Mouse (Mus musculus) lung, postnatal 0 days (tissue): ENCODE measurements around the gene Ccdc153.

ENCODE experiments used
- CTCF ChIP-seq: IDR thresholded peaks from 2 replicates; pipeline ENCODE4 v1.5.1; 2016; ENCODE audit warnings: antibody characterized with exemption, mild to moderate bottlenecking
- EP300 ChIP-seq: IDR thresholded peaks from 2 replicates; pipeline ENCODE4 v1.6.1; 2016; ENCODE audit warnings: antibody characterized with exemption, mild to moderate bottlenecking, control low read depth

DNA sequence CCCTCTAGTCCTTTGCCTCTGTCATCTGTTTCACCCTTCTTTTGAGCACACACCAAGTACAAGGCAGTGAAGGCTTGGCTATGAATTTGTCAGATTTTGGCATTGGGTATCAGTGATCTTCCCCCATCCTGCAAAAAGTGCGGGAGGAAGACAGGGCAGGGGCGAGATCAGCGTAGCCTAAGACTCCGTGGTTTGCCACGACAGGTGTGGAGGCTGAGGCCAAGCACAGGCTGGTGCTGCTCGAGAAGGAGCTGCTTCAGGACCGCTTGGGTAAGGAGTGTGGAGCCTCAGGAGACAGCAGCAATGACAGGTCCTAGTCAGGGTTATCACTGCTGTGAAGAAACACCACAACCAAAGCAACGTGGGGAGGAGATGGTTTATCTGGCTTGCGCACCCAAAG is 942 bp downstream of the Ccdc153 start:
- TF ChIP-seq CTCF (no peak), EP300 (no peak)
